Mouse (Mus musculus) liver, embryonic 14.5 days (tissue): ENCODE measurements around the gene Gtpbp2.

Source experiments
- CTCF ChIP-seq: IDR thresholded peaks from 2 replicates; pipeline ENCODE4 v1.5.1; 2016; ENCODE audit warnings: antibody characterized with exemption, low read depth, control low read depth
- EP300 ChIP-seq: IDR thresholded peaks from 2 replicates; pipeline ENCODE4 v1.6.1; 2016; ENCODE audit warnings: antibody characterized with exemption, low read depth

GRCm38 (mm10) chr17:46170538-46170937, 9.7 kb downstream of the Gtpbp2 start:
- TF ChIP-seq CTCF (peak; percentile 86), EP300 (no peak)
